Mouse (Mus musculus): ENCODE measurements at regions not wholly inside any gene's neighbourhood (a gene's known extent, or its start where the extent isn't known, plus 50 kb on each side); places are given as distances from the start of the nearest gene placed in this dataset.
A peak's percentile ranks its signal among the peaks of the same experiment; 100 is the strongest.

GRCm38 (mm10) chr4:124396566-124397283 is 213.9 kb downstream of the 3100002H09Rik start:
- Histone ChIP-seq H3K36me3 (ENCODE audit: insufficient read depth) (no peaks in the 10 kb centered on the region), H3K4me2 (ENCODE audit: low read depth) (no peak overlapping the region), H3K9ac (no peak overlapping the region), H3K4me3 (ENCODE audit: low read depth, low read length) (no peak overlapping the region), H3K9me3 (ENCODE audit: low read length) (no peaks in the 10 kb centered on the region), H3K27me3 (ENCODE audit: insufficient read depth, low read length) (no peaks in the 10 kb centered on the region), H3K4me1 (ENCODE audit: insufficient read depth) (peaks cover 8% of the 10 kb centered on the region; the same call in 1 of the 2 replicates), H3K27ac (ENCODE audit: low read depth, low read length) (no peak overlapping the region)
- TF ChIP-seq CTCF (IDR thresholded peaks at IDR 0.05; ENCODE audit: low read depth), result peak; percentile 18; the same call in 1 of the 2 replicates
- DNase-seq (no peak), ATAC-seq (no peak)
- 66% methylated on average over 13 of the region's 13 CpGs for WGBS

- WGBS, result 49% methylated on average over 7 of the region's 7 CpGs
- no peak for ATAC-seq
Measured at GRCm38 (mm10) chr4:124395966-124396395, 214.6 kb downstream of the 3100002H09Rik start.

DNA sequence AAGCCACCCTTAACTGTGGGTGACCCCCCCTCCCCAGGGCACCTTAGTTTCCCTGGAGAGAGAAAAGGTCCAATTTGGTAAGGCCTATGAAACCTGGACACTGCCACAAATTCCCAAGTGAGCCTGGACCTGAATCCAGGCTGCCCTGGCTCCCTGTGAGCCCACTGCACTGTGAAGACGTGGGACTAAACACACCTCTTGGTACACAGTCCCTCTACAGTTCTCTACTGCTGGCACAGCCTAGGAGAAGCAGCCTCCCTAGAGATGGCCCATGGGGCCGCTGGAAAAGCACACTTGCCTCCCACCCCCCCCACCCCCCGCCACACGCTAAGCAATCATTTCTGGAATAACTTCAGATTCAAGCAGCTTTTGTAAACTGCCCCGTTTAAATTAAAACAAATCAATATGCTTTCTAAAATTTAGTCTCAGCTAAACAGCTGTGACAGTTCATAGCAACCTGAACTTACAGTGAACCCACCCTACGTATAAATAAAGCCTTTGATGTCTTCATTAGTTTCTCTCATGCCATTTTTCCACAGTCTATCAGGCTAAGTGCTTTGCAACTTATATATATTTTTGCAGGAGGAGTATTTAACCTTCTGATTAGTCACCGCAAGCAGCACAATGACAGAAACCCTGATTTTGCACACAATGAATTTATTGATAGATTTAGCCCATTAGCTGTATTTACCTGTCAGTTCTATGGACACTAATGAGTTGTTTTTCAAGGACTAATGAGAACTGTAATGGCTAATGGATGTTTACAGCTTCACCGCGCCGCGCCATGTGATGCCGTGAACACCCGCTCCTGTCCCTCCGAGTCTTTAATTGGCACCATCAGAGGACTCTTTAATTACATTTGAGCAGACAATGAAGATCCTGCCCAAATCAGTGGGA is 215.3 kb downstream of the 3100002H09Rik start:
- Histone ChIP-seq H3K4me3 (ENCODE audit: low read depth, low read length) (no peak overlapping the region), H3K27me3 (ENCODE audit: insufficient read depth, low read length) (no peaks in the 10 kb centered on the region), H3K9me3 (ENCODE audit: low read length) (no peaks in the 10 kb centered on the region), H3K9ac (no peak overlapping the region), H3K4me2 (ENCODE audit: low read depth) (no peak overlapping the region), H3K27ac (ENCODE audit: low read depth, low read length) (no peak overlapping the region), H3K36me3 (ENCODE audit: insufficient read depth) (no peaks in the 10 kb centered on the region), H3K4me1 (ENCODE audit: insufficient read depth) (no peaks in the 10 kb centered on the region)
- 28% methylated on average over 14 of the region's 14 CpGs for WGBS
- peak; percentile 50; the same call in 1 of the 2 replicates for ATAC-seq
- no peak for DNase-seq
- TF ChIP-seq CTCF (IDR thresholded peaks at IDR 0.05; ENCODE audit: low read depth), result no peak

More at GRCm38 (mm10) chr4:124395966-124396395, 214.6 kb downstream of the 3100002H09Rik start:
- no peaks in the 10 kb centered on the region for H3K36me3 ChIP-seq (ENCODE audit: insufficient read depth)
- H3K9me3 ChIP-seq (ENCODE audit: low read length), result no peaks in the 10 kb centered on the region
- H3K27me3 ChIP-seq (ENCODE audit: insufficient read depth, low read length), result no peaks in the 10 kb centered on the region
- H3K27ac ChIP-seq (ENCODE audit: low read depth, low read length), result no peak overlapping the region
- TF ChIP-seq CTCF (IDR thresholded peaks at IDR 0.05; ENCODE audit: low read depth), result no peak
- H3K4me1 ChIP-seq (ENCODE audit: insufficient read depth), result 0 out of 2 replicates have a peak, but pooled peaks cover under 1% of the 10 kb centered on the region
- H3K4me3 ChIP-seq (ENCODE audit: low read depth, low read length), result no peak overlapping the region
- H3K4me2 ChIP-seq (ENCODE audit: low read depth), result no peak overlapping the region
- no peak overlapping the region for H3K9ac ChIP-seq
- DNase-seq, result no peak

DNA sequence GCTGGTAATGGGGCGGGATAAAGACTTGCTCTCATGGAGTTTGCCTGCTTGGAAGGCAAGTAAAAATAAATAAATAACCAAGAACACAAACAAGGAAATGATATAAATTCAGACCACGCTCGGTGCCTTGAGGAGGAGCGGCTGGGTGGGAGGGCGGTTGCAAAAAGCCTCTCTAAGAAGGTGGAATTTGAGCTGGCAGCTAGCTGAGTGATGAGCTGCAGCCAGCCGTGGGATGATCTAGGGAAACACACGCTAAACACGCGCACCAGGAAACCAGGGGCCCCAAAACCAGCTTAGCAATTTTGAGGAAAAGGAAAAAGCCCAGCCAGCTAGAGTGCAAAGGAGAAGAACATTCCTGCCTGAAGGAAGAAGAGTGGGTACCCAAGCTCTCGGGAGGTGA is 217.0 kb downstream of the 3100002H09Rik start:
- no peak for ATAC-seq
- no peak for DNase-seq
- Histone ChIP-seq H3K4me1 (ENCODE audit: insufficient read depth) (no peaks in the 10 kb centered on the region), H3K27me3 (ENCODE audit: insufficient read depth, low read length) (no peaks in the 10 kb centered on the region), H3K36me3 (ENCODE audit: insufficient read depth) (no peaks in the 10 kb centered on the region), H3K9me3 (ENCODE audit: low read length) (no peaks in the 10 kb centered on the region), H3K4me2 (ENCODE audit: low read depth) (no peak overlapping the region), H3K27ac (ENCODE audit: low read depth, low read length) (no peak overlapping the region), H3K9ac (no peak overlapping the region), H3K4me3 (ENCODE audit: low read depth, low read length) (no peak overlapping the region)
- no peak for TF ChIP-seq CTCF (IDR thresholded peaks at IDR 0.05; ENCODE audit: low read depth)
- WGBS, result 65% methylated on average over 10 of the region's 10 CpGs

- TF ChIP-seq CTCF (IDR thresholded peaks at IDR 0.05; ENCODE audit: low read depth), result no peak
- no peak for ATAC-seq
- 75% methylated on average over 10 of the region's 10 CpGs for whole genome bisulfite sequencing
Measured at GRCm38 (mm10) chr4:124389067-124389466, 221.5 kb downstream of the 3100002H09Rik start.

DNA sequence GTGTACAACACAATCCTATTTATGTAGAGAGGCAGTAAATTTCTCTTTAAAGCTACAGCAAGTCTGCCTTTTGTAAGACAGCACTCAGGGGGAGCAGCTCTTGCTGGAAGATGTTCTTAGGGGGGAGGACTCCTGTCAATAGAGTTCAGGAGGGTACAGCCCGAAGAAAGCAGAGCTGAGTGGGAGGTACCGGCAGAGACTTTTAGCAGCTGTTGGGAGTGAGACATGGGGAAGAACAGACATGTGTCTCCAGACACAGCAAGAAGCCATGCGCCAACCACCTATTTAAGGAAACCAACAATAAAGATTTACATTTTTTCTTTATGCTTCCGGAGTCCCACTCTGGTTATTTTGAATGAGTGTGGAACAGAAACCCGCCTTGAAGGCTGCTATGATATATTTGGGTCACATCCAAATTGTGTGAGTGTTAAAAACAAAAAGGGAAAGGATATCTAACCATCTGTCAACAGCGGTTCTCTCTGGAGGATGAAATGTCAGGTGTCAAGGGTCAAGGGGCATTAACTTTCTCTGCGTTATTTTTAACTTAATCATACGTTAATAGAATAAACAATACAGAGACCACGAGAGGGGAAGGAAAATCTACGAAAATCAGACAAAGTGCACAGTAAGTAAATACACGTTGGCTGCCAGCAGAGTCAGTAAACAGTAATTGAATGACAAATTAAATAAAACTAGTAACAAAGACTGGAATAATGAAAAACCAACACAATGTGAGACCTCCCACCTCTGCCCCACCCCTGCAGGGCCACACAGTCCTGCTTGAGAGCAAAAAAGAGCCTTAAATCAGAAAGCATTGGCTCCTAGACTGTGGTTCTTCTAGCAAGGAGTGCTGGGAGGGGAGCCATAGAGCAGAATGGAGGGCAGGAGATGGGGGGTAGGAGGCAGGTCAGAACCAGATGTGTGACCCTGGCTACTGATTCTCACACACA is 225.2 kb downstream of the 3100002H09Rik start:
- ATAC-seq (peak; percentile 25; the same call in 1 of the 2 replicates), DNase-seq (peak; percentile 37)
- Histone ChIP-seq H3K9ac (no peak overlapping the region), H3K4me1 (ENCODE audit: insufficient read depth) (0 out of 2 replicates have a peak, but pooled peaks cover 3% of the 10 kb centered on the region), H3K27ac (ENCODE audit: low read depth, low read length) (no peak overlapping the region), H3K4me2 (ENCODE audit: low read depth) (no peak overlapping the region), H3K9me3 (ENCODE audit: low read length) (no peaks in the 10 kb centered on the region), H3K27me3 (ENCODE audit: insufficient read depth, low read length) (no peaks in the 10 kb centered on the region), H3K4me3 (ENCODE audit: low read depth, low read length) (no peak overlapping the region), H3K36me3 (ENCODE audit: insufficient read depth) (no peaks in the 10 kb centered on the region)
- WGBS, result 34% methylated on average over 11 of the region's 11 CpGs
- no peak for TF ChIP-seq CTCF (IDR thresholded peaks at IDR 0.05; ENCODE audit: low read depth)

More at GRCm38 (mm10) chr4:124389067-124389466, 221.5 kb downstream of the 3100002H09Rik start:
- H3K4me1 ChIP-seq (ENCODE audit: insufficient read depth), result 0 out of 2 replicates have a peak, but pooled peaks cover 3% of the 10 kb centered on the region
- H3K4me3 ChIP-seq (ENCODE audit: low read depth, low read length), result no peak overlapping the region
- no peaks in the 10 kb centered on the region for H3K36me3 ChIP-seq (ENCODE audit: insufficient read depth)
- H3K27ac ChIP-seq (ENCODE audit: low read depth, low read length), result no peak overlapping the region
- no peak for DNase-seq
- H3K27me3 ChIP-seq (ENCODE audit: insufficient read depth, low read length), result no peaks in the 10 kb centered on the region
- H3K9me3 ChIP-seq (ENCODE audit: low read length), result no peaks in the 10 kb centered on the region
- H3K4me2 ChIP-seq (ENCODE audit: low read depth), result no peak overlapping the region
- H3K9ac ChIP-seq, result no peak overlapping the region
